Mouse (Mus musculus): ENCODE data around the gene Tnk2.
A peak's percentile ranks its signal among the peaks of the same experiment; 100 is the strongest.

The Tnk2 gene

GRCm38 (mm10) chr16:32644069-32644800, 561 bp downstream of the Tnk2 start:
- H3K27me3 ChIP-seq (ENCODE audit: control insufficient read depth, insufficient read depth, low read length, poor library complexity, severe bottlenecking) = no peaks in the 10 kb centered on the region
- no peaks in the 10 kb centered on the region for H3K36me3 ChIP-seq (ENCODE audit: control insufficient read depth, insufficient read depth, low read length, poor library complexity, severe bottlenecking)
- DNase-seq (ENCODE audit: low read depth, low spot score) = peak; percentile 41

GRCm38 (mm10) chr16:32644801-32645170, 1.1 kb downstream of the Tnk2 start:
- Histone ChIP-seq H3K36me3 (ENCODE audit: control insufficient read depth, insufficient read depth, low read length, poor library complexity, severe bottlenecking) (no peaks in the 10 kb centered on the region), H3K27me3 (ENCODE audit: control insufficient read depth, insufficient read depth, low read length, poor library complexity, severe bottlenecking) (no peaks in the 10 kb centered on the region)
- DNase-seq (ENCODE audit: low read depth, low spot score) = no peak

GRCm38 (mm10) chr16:32645361-32645914, 1.8 kb downstream of the Tnk2 start:
- Histone ChIP-seq H3K27me3 (ENCODE audit: control insufficient read depth, insufficient read depth, low read length, poor library complexity, severe bottlenecking) (no peaks in the 10 kb centered on the region), H3K36me3 (ENCODE audit: control insufficient read depth, insufficient read depth, low read length, poor library complexity, severe bottlenecking) (no peaks in the 10 kb centered on the region)
- peak; percentile 62 for DNase-seq (ENCODE audit: low read depth, low spot score)

GRCm38 (mm10) chr16:32646014-32646413, 2.3 kb downstream of the Tnk2 start:
- no peaks in the 10 kb centered on the region for H3K36me3 ChIP-seq (ENCODE audit: control insufficient read depth, insufficient read depth, low read length, poor library complexity, severe bottlenecking)
- DNase-seq (ENCODE audit: low read depth, low spot score) = no peak
- H3K27me3 ChIP-seq (ENCODE audit: control insufficient read depth, insufficient read depth, low read length, poor library complexity, severe bottlenecking) = no peaks in the 10 kb centered on the region

- H3K36me3 ChIP-seq (ENCODE audit: control insufficient read depth, insufficient read depth, low read length, poor library complexity, severe bottlenecking) = no peaks in the 10 kb centered on the region
- DNase-seq (ENCODE audit: low read depth, low spot score) = no peak
- no peaks in the 10 kb centered on the region for H3K27me3 ChIP-seq (ENCODE audit: control insufficient read depth, insufficient read depth, low read length, poor library complexity, severe bottlenecking)
Observed at GRCm38 (mm10) chr16:32647712-32648111, 4.0 kb downstream of the Tnk2 start.

GRCm38 (mm10) chr16:32650461-32650860, 6.8 kb downstream of the Tnk2 start:
- Histone ChIP-seq H3K27me3 (ENCODE audit: control insufficient read depth, insufficient read depth, low read length, poor library complexity, severe bottlenecking) (no peaks in the 10 kb centered on the region), H3K36me3 (ENCODE audit: control insufficient read depth, insufficient read depth, low read length, poor library complexity, severe bottlenecking) (no peaks in the 10 kb centered on the region)
- peak; percentile 48 for DNase-seq (ENCODE audit: low read depth, low spot score)

- peak; percentile 84 for DNase-seq (ENCODE audit: low read depth, low spot score)
Observed at GRCm38 (mm10) chr16:32650974-32651618, 7.4 kb downstream of the Tnk2 start.

GRCm38 (mm10) chr16:32654071-32654733, 10.5 kb downstream of the Tnk2 start:
- H3K36me3 ChIP-seq (ENCODE audit: control insufficient read depth, insufficient read depth, low read length, poor library complexity, severe bottlenecking) = no peaks in the 10 kb centered on the region
- no peak for DNase-seq (ENCODE audit: low read depth, low spot score)
- no peaks in the 10 kb centered on the region for H3K27me3 ChIP-seq (ENCODE audit: control insufficient read depth, insufficient read depth, low read length, poor library complexity, severe bottlenecking)

More at GRCm38 (mm10) chr16:32650974-32651618, 7.4 kb downstream of the Tnk2 start:
- Histone ChIP-seq H3K27me3 (ENCODE audit: control insufficient read depth, insufficient read depth, low read length, poor library complexity, severe bottlenecking) (no peaks in the 10 kb centered on the region), H3K36me3 (ENCODE audit: control insufficient read depth, insufficient read depth, low read length, poor library complexity, severe bottlenecking) (no peaks in the 10 kb centered on the region)

GRCm38 (mm10) chr16:32655534-32655933, 11.9 kb downstream of the Tnk2 start:
- Histone ChIP-seq H3K27me3 (ENCODE audit: control insufficient read depth, insufficient read depth, low read length, poor library complexity, severe bottlenecking) (no peaks in the 10 kb centered on the region), H3K36me3 (ENCODE audit: control insufficient read depth, insufficient read depth, low read length, poor library complexity, severe bottlenecking) (no peaks in the 10 kb centered on the region)
- no peak for DNase-seq (ENCODE audit: low read depth, low spot score)

- DNase-seq (ENCODE audit: low read depth, low spot score) = no peak
- H3K36me3 ChIP-seq (ENCODE audit: control insufficient read depth, insufficient read depth, low read length, poor library complexity, severe bottlenecking) = no peaks in the 10 kb centered on the region
- no peaks in the 10 kb centered on the region for H3K27me3 ChIP-seq (ENCODE audit: control insufficient read depth, insufficient read depth, low read length, poor library complexity, severe bottlenecking)
Observed at GRCm38 (mm10) chr16:32656321-32656720, 12.6 kb downstream of the Tnk2 start.

GRCm38 (mm10) chr16:32656794-32657193, 13.1 kb downstream of the Tnk2 start:
- DNase-seq (ENCODE audit: low read depth, low spot score) = no peak
- no peaks in the 10 kb centered on the region for H3K27me3 ChIP-seq (ENCODE audit: control insufficient read depth, insufficient read depth, low read length, poor library complexity, severe bottlenecking)
- no peaks in the 10 kb centered on the region for H3K36me3 ChIP-seq (ENCODE audit: control insufficient read depth, insufficient read depth, low read length, poor library complexity, severe bottlenecking)

GRCm38 (mm10) chr16:32657498-32658250, 14.0 kb downstream of the Tnk2 start:
- Histone ChIP-seq H3K36me3 (ENCODE audit: control insufficient read depth, insufficient read depth, low read length, poor library complexity, severe bottlenecking) (no peaks in the 10 kb centered on the region), H3K27me3 (ENCODE audit: control insufficient read depth, insufficient read depth, low read length, poor library complexity, severe bottlenecking) (no peaks in the 10 kb centered on the region)
- no peak for DNase-seq (ENCODE audit: low read depth, low spot score)

- peak; percentile 49 for DNase-seq (ENCODE audit: low read depth, low spot score)
- H3K27me3 ChIP-seq (ENCODE audit: control insufficient read depth, insufficient read depth, low read length, poor library complexity, severe bottlenecking) = no peaks in the 10 kb centered on the region
Observed at GRCm38 (mm10) chr16:32658743-32659171, 15.1 kb downstream of the Tnk2 start.

GRCm38 (mm10) chr16:32659385-32659784, 15.7 kb downstream of the Tnk2 start:
- Histone ChIP-seq H3K36me3 (ENCODE audit: control insufficient read depth, insufficient read depth, low read length, poor library complexity, severe bottlenecking) (no peaks in the 10 kb centered on the region), H3K27me3 (ENCODE audit: control insufficient read depth, insufficient read depth, low read length, poor library complexity, severe bottlenecking) (no peaks in the 10 kb centered on the region)
- DNase-seq (ENCODE audit: low read depth, low spot score) = no peak

More at GRCm38 (mm10) chr16:32658743-32659171, 15.1 kb downstream of the Tnk2 start:
- no peaks in the 10 kb centered on the region for H3K36me3 ChIP-seq (ENCODE audit: control insufficient read depth, insufficient read depth, low read length, poor library complexity, severe bottlenecking)

All from splenic B cell, adult 2 months (primary cell).